Mouse (Mus musculus) heart, embryonic 15.5 days (tissue): ENCODE results near the gene Ak7. TPM values are rescaled to one million over a fixed set of nuclear protein-coding genes. Genes with fewer than 3 reads are reported as not detected.

Experiments
- ATAC-seq: fragments of 200-750 bp; cut with Nextera tagmentation; replicated peaks from 2 replicates; pipeline ENCODE4 v1.8.0; 2017; ENCODE audit warnings: low read depth, moderate TSS enrichment; ENCODE audit not compliant: insufficient number of reproducible peaks, insufficient read depth, low FRiP score
- H3K27ac ChIP-seq: fragments of 300-500 bp; sonication (generic); 2 replicates; pipeline ENCODE4 v1.5.1; 2015; ENCODE audit warnings: mild to moderate bottlenecking, inconsistent platforms
- H3K27me3 ChIP-seq: fragments of 300-500 bp; sonication (generic); 2 replicates; pipeline ENCODE4 v1.6.1; 2015; ENCODE audit warnings: inconsistent platforms
- H3K36me3 ChIP-seq: fragments of 300-500 bp; sonication (generic); 2 replicates; pipeline ENCODE4 v1.6.1; 2015; ENCODE audit warnings: mild to moderate bottlenecking, inconsistent platforms
- H3K4me1 ChIP-seq: fragments of 300-500 bp; sonication (generic); replicated peaks from 2 replicates; pipeline ENCODE4 v1.6.1; 2015; ENCODE audit warnings: inconsistent platforms
- H3K4me2 ChIP-seq: fragments of 300-500 bp; sonication (generic); 2 replicates; pipeline ENCODE4 v1.6.1; 2015; ENCODE audit warnings: inconsistent platforms, mild to moderate bottlenecking, moderate library complexity
- H3K4me3 ChIP-seq: fragments of 300-500 bp; sonication (generic); 2 replicates; pipeline ENCODE4 v1.5.1; 2015; ENCODE audit warnings: mild to moderate bottlenecking, inconsistent platforms
- H3K9ac ChIP-seq: fragments of 300-500 bp; sonication (generic); 2 replicates; pipeline ENCODE4 v1.6.1; 2015; ENCODE audit warnings: mild to moderate bottlenecking, inconsistent platforms
- H3K9me3 ChIP-seq: fragments of 300-500 bp; sonication (generic); replicated peaks from 2 replicates; pipeline ENCODE4 v1.6.1; 2016; ENCODE audit warnings: inconsistent platforms
- WGBS: fragments of 180-500 bp; shearing (Covaris S2); methylation state at CpG from one replicate; pipeline ENCODE4 v1.1.7; 2015; ENCODE audit warnings: mixed read lengths; 5-methylcytosine and 5-hydroxymethylcytosine counted together
- polyA plus RNA-seq: library from polyadenylated mRNA; unstranded; fragments of >200 nt; fragmentation: Nextera tagmentation; extraction: Ambion mirVana; gene quantifications from 2 replicates; pipeline ENCODE4 v1.2.1, GENCODE M21; 2015

Gene Ak7
- polyA plus RNA-seq, 1 experiment from 2014 or later, result 0.26 TPM

- Histone ChIP-seq H3K36me3 (no peaks in the 10 kb centered on the region), H3K4me2 (no peak overlapping the region), H3K4me3 (no peak overlapping the region), H3K4me1 (no peaks in the 10 kb centered on the region), H3K9me3 (no peaks in the 10 kb centered on the region), H3K27me3 (no peaks in the 10 kb centered on the region), H3K9ac (no peak overlapping the region), H3K27ac (no peak overlapping the region)
- ATAC-seq, result no peak
- 43% methylated on average over 10 of the region's 10 CpGs for WGBS
Measured at GRCm38 (mm10) chr12:105759849-105760478, 54.2 kb downstream of the Ak7 start.

GRCm38 (mm10) chr12:105761171-105761570 is 55.4 kb downstream of the Ak7 start:
- no peaks in the 10 kb centered on the region for H3K36me3 ChIP-seq
- H3K4me2 ChIP-seq, result no peak overlapping the region
- no peaks in the 10 kb centered on the region for H3K27me3 ChIP-seq
- no peak overlapping the region for H3K9ac ChIP-seq
- 66% methylated on average over 11 of the region's 11 CpGs for WGBS
- ATAC-seq, result no peak
- no peaks in the 10 kb centered on the region for H3K9me3 ChIP-seq
- no peak overlapping the region for H3K4me3 ChIP-seq
- no peaks in the 10 kb centered on the region for H3K4me1 ChIP-seq
- no peak overlapping the region for H3K27ac ChIP-seq

DNA sequence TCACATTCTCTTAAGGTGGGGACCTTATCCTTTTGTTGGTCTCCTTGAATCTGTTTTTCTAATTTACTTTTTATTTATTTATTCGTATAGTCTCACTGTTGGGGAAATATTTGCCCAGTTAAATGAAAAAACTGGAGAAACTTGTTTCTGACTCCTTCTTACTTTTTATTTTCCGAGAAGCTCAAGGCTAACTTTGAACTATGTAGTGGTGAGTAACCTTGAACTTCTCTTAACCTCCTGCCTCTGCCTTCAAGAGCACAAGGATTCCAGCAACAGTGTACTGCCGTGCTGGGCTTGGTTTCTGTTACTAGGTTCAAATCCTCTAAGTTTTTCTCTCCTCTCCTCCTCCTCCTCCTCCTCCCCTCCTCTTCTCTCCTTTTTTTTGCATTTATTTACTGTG is 55.9 kb downstream of the Ak7 start:
- H3K27ac ChIP-seq, result no peak overlapping the region
- no peaks in the 10 kb centered on the region for H3K4me1 ChIP-seq
- H3K27me3 ChIP-seq, result no peaks in the 10 kb centered on the region
- WGBS, result 60% methylated on average over 3 of the region's 3 CpGs
- no peak overlapping the region for H3K4me3 ChIP-seq
- no peak overlapping the region for H3K4me2 ChIP-seq
- no peak for ATAC-seq
- no peaks in the 10 kb centered on the region for H3K9me3 ChIP-seq
- no peak overlapping the region for H3K9ac ChIP-seq
- H3K36me3 ChIP-seq, result no peaks in the 10 kb centered on the region

- H3K4me3 ChIP-seq, result no peak overlapping the region
- no peak overlapping the region for H3K4me2 ChIP-seq
- H3K9ac ChIP-seq, result no peak overlapping the region
- WGBS, result 54% methylated on average over 10 of the region's 10 CpGs
- H3K9me3 ChIP-seq, result no peaks in the 10 kb centered on the region
- H3K27ac ChIP-seq, result no peak overlapping the region
- H3K36me3 ChIP-seq, result no peaks in the 10 kb centered on the region
- no peaks in the 10 kb centered on the region for H3K4me1 ChIP-seq
- ATAC-seq, result 0 out of 2 replicates have a peak, but pooled peaks have one; percentile 39
- no peaks in the 10 kb centered on the region for H3K27me3 ChIP-seq
Measured at GRCm38 (mm10) chr12:105769700-105770099, 63.9 kb downstream of the Ak7 start.

- Histone ChIP-seq H3K9ac (no peak overlapping the region), H3K27ac (no peak overlapping the region), H3K4me2 (no peak overlapping the region), H3K4me3 (no peak overlapping the region), H3K9me3 (no peaks in the 10 kb centered on the region), H3K27me3 (no peaks in the 10 kb centered on the region), H3K4me1 (no peaks in the 10 kb centered on the region), H3K36me3 (no peaks in the 10 kb centered on the region)
- no peak for ATAC-seq
- WGBS, result 64% methylated on average over 7 of the region's 7 CpGs
Measured at GRCm38 (mm10) chr12:105774871-105775270, 69.1 kb downstream of the Ak7 start.

DNA sequence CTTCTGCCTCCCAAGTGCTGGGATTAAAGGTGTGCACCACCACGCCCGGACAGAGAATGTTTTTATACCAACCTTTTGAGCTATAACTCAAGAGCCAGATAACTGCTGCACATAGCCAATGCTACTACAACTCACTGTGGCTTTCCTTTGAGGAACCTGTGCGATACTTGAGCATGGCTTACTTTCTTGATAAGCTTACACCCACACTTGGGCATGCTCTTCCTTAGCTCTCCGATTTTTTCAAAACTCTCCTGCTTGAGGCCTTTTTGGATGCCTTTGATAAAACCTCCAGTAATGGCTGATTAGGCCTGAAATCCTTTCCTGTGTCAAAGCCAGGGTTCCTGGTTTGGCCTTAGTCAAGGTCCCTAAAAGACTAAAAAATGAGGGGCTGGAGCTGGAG is 71.9 kb downstream of the Ak7 start:
- no peak for ATAC-seq
- no peak overlapping the region for H3K4me2 ChIP-seq
- no peak overlapping the region for H3K9ac ChIP-seq
- H3K27me3 ChIP-seq, result no peaks in the 10 kb centered on the region
- no peaks in the 10 kb centered on the region for H3K9me3 ChIP-seq
- no peaks in the 10 kb centered on the region for H3K4me1 ChIP-seq
- 85% methylated on average over 4 of the region's 4 CpGs for WGBS
- no peaks in the 10 kb centered on the region for H3K36me3 ChIP-seq
- no peak overlapping the region for H3K27ac ChIP-seq
- H3K4me3 ChIP-seq, result no peak overlapping the region

- peak within 1 kb of the TSS; percentile 94 for H3K9ac ChIP-seq
- H3K27me3 ChIP-seq, result no peaks in the 10 kb centered on the region
- under 1% methylated on average over 64 of the region's 85 CpGs for WGBS
- no peaks in the 10 kb centered on the region for H3K9me3 ChIP-seq
- H3K4me3 ChIP-seq, result peak within 1 kb of the TSS; percentile 97
- ATAC-seq, result peak; percentile 89
- peaks cover 18% of the 10 kb centered on the region for H3K4me1 ChIP-seq
- H3K36me3 ChIP-seq, result no peaks in the 10 kb centered on the region
- peak within 1 kb of the TSS; percentile 83 for H3K4me2 ChIP-seq
- H3K27ac ChIP-seq, result peak within 1 kb of the TSS; percentile 98
Measured at GRCm38 (mm10) chr12:105784196-105784999, 78.6 kb downstream of the Ak7 start, which contains the start of gene Papola. Gene Papola, plus strand, starts transcription at chr12:105784694.

DNA sequence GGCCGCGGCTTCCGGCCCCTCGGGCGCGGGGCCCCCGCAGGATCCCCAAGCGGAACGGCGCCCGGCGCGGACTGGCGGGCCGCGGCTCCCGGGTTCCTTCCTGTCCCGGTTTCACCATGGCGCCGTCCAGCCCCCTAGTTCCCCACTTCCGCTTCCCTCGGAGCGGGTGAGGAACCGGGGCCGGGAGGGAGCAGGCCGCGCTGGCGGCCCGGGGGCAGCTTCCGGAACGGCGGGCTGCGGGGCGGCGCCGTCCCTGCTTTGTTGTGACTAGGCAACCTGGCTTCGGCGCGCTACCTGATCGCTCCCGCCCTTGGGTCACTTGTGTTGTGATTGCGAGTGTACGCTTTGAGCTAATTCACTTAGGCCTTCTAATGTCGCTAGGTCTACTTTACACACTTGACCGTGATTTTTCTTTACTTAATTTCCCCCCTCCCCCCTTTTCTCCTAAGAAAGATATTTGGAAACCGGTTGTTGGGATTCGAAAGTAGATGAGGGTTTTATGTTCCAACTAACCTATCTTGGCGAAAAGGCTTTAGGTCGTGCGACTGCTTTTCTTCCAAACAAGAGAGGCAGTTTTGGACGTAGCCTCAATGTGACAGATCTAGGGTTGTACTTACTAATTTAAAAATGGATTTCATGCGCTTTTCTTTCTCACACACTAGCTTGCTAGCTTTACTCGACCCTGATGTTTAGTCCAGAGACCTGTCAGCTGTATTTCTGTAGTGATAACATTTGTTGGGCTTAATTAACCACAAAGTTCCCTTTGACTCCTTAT is 79.4 kb downstream of the Ak7 start:
- peak; percentile 79 for ATAC-seq
- H3K4me2 ChIP-seq, result peak overlapping the region; percentile 83
- peaks cover 18% of the 10 kb centered on the region for H3K4me1 ChIP-seq
- peak overlapping the region; percentile 97 for H3K4me3 ChIP-seq
- peak overlapping the region; percentile 94 for H3K9ac ChIP-seq
- H3K36me3 ChIP-seq, result no peaks in the 10 kb centered on the region
- H3K27ac ChIP-seq, result peak overlapping the region; percentile 98
- H3K9me3 ChIP-seq, result no peaks in the 10 kb centered on the region
- H3K27me3 ChIP-seq, result no peaks in the 10 kb centered on the region
- under 1% methylated on average over 42 of the region's 53 CpGs for WGBS

GRCm38 (mm10) chr12:105786113-105786512 is 80.3 kb downstream of the Ak7 start:
- no peak overlapping the region for H3K27ac ChIP-seq

DNA sequence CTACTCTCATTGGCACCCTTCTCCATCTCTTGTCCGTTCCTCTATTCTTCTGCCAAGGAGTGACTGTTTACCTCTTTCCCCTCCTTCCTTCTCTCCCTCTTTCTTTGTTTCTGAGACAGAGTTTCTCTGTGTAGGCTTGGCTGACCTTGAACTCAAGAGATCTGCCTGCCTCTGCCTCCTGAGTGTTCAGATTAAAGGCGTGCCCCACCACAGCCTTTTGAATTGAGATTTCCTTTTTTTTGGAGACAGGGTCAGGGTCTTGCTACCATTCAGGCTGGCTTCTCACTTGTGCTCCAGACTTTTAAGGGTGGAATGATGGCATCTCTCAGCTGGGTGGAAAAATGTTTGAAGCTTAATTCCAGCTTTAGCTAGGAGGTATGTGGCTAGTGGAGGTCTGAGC is 81.8 kb downstream of the Ak7 start:
- Histone ChIP-seq H3K9me3 (no peaks in the 10 kb centered on the region), H3K9ac (no peak overlapping the region), H3K4me2 (no peak overlapping the region), H3K4me3 (no peak overlapping the region), H3K27ac (no peak overlapping the region), H3K4me1 (peaks cover 18% of the 10 kb centered on the region), H3K36me3 (no peaks in the 10 kb centered on the region), H3K27me3 (no peaks in the 10 kb centered on the region)
- no peak for ATAC-seq
- WGBS, result 96% methylated on average over 2 of the region's 2 CpGs

More at GRCm38 (mm10) chr12:105786113-105786512, 80.3 kb downstream of the Ak7 start:
- H3K27me3 ChIP-seq, result no peaks in the 10 kb centered on the region
- H3K4me2 ChIP-seq, result peak overlapping the region; percentile 83
- 82% methylated on average over 1 of the region's 1 CpGs for WGBS
- H3K9ac ChIP-seq, result peak overlapping the region; percentile 94
- H3K4me1 ChIP-seq, result peaks cover 18% of the 10 kb centered on the region
- no peaks in the 10 kb centered on the region for H3K9me3 ChIP-seq
- H3K36me3 ChIP-seq, result no peaks in the 10 kb centered on the region
- no peak for ATAC-seq
- peak overlapping the region; percentile 97 for H3K4me3 ChIP-seq

GRCm38 (mm10) chr12:105789885-105790284 is 84.1 kb downstream of the Ak7 start:
- H3K27me3 ChIP-seq, result no peaks in the 10 kb centered on the region
- no peak overlapping the region for H3K9ac ChIP-seq
- H3K4me1 ChIP-seq, result peaks cover 13% of the 10 kb centered on the region
- WGBS, result 92% methylated on average over 6 of the region's 6 CpGs
- no peak for ATAC-seq
- no peak overlapping the region for H3K27ac ChIP-seq
- no peak overlapping the region for H3K4me2 ChIP-seq
- H3K4me3 ChIP-seq, result no peak overlapping the region
- no peaks in the 10 kb centered on the region for H3K9me3 ChIP-seq
- no peaks in the 10 kb centered on the region for H3K36me3 ChIP-seq
